Mouse (Mus musculus): ENCODE measurements around the gene Hgd. TPM values are rescaled to one million over a fixed set of nuclear protein-coding genes. Genes with fewer than 3 reads are reported as not detected.
"Not testable (repeated sequence)": the region's sequence is repeated elsewhere in the genome, so short reads cannot be mapped to it uniquely, and the experiment has no call there.

Gene Hgd
- total RNA-seq, 2 experiments from 2014 or later: 0.20 to 0.56 TPM

DNA sequence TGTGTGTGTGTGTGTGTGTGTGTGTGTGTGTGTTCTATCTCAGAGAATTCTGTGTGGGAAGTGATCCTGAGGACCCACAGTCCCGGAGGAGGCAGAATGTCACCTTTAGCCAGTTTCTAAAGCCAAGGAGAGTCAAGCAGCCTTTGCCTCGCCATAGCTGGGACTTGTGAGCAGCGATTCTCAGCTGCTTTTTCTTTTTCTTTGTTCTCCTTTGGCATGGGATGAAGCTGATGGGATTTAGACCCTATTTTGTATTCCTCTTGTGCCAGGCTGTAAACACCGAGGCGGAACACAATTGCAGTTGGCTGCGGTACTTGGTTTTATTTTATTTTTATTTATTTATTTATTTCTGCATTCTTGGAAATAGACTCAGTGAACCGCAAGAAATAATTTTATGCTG lies 49.1 kb downstream of the Hgd start:
- DNase-seq: no peak

DNA sequence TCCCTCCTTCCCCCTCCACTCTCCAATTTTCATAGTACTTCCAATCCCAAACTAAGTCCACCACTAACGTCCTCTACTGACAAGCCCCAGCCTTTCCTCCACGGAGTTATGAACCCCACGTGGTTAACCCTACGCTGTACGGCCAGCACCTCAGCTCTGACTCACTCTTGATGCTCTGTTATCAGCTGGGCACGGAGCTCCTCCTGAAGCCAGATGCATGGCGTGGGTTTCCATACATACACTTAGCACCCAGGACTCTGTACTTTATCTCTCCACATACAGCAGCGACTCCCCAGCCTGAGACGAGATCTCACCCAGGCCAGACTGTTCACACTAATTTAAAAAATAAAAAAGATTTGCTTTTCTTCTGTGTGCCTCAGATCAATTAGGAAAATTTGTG lies 54.6 kb downstream of the Hgd start:
- DNase-seq: no peak

DNA sequence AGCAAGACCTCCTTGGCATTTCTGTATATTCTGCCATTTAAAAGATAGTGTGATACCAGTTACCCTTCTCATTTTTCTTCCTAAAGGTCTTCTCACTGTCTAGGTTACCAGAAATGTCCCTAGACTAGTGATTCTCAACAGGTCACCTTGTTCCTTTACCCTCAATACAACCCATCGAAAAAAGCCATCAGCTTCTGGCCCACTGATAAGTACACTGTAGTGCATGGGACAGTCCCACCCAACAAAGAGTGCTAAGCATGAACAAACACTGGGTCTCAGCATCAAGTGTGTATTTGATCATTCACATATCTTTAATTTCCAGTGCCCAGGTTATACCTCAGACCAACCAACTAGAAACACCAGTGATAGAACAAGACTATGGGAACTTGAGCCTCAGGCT lies 55.1 kb downstream of the Hgd start:
- DNase-seq: no peak

DNA sequence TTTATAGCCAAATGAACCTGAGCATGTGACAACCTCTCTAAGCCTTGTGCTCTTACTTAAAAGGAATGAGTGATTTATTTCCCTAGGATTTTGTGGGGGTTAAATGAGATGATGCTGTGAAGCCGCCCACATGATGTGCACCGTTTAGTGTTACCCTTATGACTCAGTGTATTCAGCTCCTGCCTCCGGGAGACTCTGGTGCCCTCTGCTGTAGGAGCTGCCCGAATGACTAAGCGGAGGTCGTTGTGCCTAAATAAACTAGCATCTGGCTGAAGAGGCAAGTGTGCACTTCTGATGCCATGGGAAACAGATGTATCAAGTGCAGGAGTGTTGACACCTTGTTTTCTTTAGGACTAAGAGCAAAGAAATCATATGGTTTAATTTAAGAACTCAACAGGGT lies 56.2 kb downstream of the Hgd start:
- no peak for DNase-seq

DNA sequence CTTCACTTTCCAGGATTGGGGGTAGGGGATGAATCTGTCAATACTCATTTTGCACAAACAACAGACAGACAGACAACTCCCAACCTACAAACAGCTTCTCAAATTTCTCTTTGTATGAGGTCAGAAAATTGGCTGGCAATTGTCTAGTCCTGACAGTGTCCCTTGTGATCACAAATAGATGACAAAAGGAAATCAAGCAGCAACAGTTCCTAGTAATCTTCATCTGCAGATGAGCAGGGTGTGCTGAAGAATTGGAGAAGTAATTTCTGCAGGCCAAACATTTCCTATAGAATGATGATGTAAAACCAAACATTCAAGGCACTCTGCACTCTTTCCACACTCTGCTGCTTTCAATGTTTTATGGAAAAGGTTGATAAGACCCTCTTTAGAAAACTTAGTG lies 57.8 kb downstream of the Hgd start:
- no peak for DNase-seq

DNA sequence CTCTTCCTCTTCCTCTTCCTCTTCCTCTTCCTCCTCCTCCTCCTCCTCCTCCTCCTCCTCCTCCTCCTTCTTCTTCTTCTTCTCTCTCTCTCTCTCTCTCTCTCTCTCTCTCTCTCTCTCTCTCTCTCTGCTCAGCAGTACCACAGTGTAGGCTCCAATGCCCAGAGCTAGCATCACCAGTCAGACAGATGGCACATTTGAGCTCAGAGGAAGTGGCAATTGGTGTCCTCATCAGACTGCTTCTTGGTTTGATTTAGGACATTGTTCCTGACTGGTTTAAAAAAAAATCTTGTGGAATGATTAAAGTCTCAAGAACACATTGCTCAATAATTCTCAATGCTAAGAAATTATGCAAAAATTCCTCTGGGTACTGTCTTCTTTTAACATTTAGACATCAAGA lies 60.6 kb downstream of the Hgd start:
- DNase-seq: not testable (repeated sequence)

DNA sequence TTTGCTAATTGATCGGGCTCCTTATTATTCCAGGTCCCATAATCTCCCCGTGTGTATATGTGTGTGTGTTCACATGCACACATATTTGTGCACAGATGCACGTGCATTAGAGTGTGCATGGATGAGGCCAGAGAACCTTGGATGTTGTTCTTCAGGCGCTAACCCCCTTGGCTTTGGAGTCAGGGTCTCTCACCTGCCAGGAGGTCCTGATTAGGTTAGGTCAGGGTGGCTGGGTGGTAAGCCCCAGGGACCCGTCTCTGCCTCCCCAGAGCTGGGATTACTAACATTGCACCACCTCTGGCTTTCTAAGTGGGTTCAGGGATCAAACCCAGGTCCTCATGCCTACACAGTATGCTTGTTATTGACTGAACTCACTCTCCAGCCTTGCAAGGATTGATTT lies 64.5 kb downstream of the Hgd start:
- DNase-seq: no peak

DNA sequence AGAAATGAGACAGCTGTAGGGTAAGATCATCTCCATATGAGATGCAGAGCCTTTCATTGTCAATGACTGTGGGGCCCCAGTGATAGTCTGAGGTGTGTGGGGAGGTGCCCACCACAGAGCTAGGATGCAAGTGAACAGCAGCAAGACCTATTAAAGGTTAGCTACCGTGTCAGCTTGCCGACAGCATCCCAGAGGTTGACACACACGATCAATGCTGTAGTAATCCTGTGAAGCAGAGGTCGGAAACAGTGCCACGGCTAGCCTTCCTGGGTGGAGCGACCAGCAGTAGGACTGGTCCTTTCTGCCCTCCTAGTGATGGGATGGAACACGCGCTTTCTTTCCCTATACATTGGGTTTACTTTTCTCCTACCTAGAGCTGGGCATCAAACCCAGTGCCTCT lies 65.3 kb downstream of the Hgd start:
- DNase-seq: no peak

DNA sequence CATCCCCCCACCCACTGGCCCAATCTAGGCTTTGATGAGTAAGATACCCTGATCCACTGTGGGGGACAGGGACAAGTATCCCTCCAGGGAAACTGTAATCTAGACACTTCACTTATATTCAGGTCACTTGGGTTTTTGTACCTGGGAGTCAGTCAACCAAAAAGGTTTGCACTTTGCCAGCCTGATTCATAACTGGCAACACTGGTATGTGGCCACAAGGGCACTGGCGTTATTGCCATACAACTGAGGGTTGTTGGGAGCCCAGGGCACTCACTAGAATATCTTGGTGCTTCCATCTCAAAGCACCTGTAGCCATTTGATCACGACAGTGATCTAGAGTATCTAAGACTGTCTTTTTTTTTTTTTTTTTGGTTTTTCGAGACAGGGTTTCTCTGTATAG lies 65.8 kb downstream of the Hgd start:
- DNase-seq: no peak

DNA sequence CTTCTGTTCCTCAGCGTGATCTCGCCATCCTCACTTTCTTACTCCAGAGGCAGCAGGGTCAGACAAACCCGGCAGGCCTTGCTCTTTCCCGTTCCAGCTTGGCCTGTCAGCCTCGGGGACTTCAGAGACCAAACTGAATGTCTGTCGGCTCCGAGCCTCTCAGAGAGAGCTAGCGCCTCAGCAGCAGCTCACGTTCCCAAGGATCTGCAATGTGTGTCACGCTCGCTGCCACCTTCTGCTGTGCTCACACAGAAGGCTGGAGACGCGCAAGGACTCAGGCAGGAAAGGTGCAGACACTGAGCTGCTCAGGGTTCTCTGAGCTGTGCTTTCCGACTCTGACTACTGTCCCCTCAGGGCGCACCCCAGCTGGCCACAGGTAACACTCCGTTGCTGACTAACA lies 67.1 kb downstream of the Hgd start:
- no peak for DNase-seq

DNA sequence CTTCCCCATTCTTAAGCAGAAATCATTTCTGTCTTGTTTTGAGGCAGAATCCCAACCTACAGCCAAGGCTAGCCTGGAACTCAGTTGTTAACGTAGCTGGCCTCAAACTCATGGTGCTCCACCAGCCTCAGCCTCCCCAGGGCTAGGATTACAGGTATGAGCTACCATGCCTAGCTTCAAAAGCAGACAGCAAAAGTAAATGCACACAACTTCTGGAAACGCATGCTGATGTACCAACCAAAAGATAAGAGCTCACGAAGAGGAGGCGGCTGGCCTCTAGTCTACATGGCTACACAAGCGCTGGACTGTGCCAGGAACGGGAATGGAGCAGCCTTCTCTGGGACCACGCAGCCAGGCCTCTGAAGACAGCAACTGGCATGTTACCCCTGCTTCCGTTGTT lies 68.0 kb downstream of the Hgd start:
- DNase-seq: no peak

DNA sequence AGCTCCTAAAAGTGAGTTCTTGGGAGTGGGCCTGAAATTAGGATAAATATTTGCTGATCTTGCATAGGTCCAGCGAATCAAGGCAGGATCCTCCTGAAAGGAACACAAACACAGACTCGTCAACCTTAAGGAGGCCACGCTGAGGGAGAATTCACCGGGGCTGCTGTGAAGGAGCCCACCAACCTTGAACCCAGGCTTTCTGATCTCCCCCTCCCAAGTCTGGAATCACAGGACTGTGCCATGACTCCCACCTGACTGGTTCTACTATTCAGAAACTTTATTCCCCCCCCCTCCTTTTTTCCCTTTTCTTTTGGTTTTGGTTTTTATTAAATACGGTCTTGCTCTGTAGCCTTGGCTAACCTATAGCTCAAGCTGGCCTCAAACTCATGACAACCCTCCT lies 69.1 kb downstream of the Hgd start:
- DNase-seq: no peak

DNA sequence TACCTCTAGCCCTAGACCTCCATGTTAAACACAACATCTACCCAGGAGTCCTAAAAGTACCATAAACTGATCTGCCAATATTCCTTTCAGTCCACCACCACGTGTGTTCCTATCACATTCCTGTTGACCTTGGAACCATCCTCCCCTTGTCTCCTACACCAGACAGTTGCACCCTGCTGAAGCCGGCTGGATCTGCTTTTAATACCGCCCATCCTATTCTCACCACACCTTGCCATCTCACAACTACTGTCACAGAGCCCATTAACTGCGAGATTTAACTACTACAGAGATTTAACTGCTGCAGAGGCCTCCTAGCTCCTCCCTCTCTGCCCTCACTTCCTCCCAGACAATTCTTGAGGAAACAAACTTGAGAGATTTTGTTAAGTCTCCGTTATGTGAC lies 71.5 kb downstream of the Hgd start:
- no peak for DNase-seq

DNA sequence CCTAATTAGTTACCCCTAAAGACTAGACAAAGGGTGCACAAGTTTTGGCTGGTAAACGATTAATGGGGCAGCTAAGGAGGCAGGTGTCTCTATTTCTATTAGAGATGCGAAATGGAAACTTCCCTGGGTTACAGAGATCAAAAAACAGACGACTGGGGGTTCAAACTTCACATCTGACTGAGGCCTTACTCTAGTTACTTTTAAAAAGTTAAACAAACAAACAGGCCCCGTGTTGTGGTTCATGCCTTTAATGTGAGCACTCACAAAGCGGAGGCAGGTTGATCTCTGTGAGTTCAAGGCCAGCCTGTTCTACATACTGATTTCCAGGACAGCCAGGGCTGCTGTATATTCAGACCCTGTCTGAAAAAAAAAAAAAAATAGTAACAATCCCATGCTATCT lies 72.7 kb downstream of the Hgd start:
- DNase-seq: no peak

DNA sequence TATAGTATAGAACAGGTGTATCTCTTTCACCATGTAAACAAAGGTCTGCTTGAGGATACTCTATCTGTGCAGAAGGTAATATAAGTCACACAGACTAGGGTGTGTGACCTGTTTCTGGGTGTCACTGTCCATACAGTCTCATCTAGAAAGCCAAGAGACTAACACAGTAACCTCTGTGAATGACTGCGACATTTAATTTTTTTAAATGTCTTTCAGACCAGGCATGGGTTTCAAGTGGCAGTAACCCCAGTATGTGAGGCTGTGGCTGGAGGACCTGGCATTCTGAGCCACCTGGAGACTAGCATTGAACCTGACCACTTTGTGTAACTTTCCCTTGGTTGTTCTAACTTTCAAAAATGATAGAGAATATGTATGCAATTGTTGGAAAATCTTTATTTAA lies 73.1 kb downstream of the Hgd start:
- DNase-seq: no peak

DNA sequence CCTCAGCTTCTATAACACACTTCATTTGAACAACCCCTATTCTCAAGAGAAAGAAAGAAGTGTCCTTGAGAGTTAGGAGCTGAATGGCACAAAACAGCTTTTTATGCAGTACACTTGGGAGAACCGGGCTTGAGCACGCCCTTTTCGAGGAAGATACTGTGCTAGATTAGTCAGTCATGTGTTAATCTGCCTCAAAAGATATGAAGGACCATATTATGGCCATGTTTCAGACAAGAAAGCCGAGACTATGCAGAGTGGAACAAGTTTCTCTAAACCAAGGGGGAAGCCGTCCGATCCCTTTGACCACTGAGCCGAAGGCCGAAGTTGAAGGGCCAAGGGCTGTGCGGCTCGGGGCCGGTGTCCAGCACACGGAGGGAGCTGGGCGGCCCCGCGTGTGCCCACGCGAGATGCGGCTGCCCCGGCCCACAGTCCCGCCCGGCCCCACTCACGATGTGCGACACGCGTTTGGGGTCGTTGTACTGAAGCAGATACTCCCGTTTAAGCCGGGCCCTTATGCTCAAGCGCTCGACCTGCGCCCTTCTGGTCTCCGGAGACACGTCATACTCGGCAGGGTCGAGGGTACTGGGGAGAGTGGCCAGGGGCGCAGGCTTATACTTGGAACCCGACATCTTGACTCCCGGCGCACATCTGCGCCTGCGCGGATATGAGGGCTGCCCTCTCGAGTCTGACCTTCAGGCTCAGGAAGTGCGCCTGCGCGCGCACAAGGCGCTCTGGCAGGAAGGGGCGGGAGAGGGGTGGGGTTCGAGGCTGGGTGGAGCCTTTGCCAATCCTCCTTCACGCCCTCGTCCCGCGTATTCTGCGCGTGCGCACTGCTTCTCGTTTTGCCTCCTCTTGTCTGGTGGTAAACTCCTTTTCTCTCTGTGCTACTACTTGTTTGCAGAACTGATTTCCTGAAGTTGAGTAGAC lies 74.0 kb downstream of the Hgd start, which contains the start of gene Ndufb4:
Gene Ndufb4, minus strand, starts transcription at position 723 of the 927 bp plus-strand sequence.
- DNase-seq: peak; percentile 94

DNA sequence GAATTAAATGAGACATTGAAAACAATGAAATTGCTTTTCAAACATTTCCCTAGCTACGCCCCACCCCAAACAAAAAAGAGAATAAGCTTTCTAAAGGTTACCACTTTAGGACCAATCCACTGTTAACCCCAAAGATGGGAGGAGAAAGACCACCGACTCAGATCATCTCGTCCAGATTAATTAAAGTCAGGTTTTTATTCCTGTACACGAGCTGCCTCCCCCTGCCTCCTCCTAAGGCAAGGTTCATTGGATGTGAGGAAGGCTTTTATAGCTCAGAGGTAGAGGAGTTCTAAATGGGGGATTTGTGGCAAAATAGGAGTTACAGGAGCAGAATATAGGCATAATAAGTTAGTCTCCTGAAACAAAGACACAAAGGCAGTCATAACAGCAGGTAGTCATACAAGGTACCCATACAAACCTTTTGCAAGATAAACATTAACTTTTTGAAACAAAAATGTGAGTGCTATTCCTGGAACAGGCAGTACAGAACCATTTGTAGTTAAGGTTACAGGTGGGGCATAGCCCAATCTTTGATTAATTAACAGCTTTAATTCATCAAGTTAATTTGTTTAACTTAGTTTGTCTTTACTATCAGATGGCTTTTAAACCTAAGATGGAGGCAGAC lies 75.0 kb downstream of the Hgd start:
- DNase-seq: no peak

DNA sequence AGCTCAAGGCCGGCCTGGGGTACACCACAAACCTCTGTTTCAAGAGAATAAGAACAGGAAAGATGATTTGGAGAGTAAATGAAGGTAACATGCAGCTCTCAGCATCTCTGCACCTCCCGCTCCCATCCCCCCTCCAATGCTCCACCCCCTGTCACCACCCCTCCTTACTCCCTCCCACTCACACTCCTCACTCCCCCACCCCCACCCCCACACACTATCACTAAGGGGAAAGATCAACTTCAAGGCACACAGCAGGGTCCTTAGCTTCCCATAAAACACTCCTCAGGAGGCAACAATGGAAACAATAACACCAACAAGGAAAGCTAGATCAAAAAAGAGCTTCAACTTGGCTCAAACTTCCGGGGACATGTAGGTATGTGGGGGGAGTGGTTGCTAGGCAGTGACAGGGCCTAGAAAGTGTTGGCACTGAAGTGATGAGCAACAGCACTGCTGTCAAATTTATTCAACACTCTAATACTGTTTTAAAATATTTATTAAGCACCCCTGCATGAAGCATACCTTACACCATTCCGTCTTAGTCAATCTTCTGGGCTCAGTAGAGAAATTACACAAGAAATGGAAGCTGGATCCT lies 75.9 kb downstream of the Hgd start:
- no peak for DNase-seq

DNA sequence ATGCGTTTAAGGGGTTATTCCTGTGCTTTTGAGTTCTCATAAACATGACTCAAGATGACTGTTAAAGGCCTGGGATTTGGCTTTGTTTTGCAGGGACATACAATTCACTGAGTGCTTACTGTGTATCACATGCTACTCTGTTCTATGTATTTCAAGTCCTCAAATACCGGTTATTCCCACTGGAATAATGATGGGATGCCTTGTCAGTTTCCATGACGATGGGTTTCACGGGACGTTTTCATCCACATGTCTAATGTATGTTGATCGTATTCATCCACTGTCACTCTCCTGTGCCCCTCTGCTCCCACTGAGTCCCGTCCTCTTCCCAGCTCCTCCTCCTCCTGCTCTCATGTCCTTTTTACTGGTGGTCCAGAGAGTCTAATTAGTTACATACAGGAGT lies 76.8 kb downstream of the Hgd start:
- no peak for DNase-seq

DNA sequence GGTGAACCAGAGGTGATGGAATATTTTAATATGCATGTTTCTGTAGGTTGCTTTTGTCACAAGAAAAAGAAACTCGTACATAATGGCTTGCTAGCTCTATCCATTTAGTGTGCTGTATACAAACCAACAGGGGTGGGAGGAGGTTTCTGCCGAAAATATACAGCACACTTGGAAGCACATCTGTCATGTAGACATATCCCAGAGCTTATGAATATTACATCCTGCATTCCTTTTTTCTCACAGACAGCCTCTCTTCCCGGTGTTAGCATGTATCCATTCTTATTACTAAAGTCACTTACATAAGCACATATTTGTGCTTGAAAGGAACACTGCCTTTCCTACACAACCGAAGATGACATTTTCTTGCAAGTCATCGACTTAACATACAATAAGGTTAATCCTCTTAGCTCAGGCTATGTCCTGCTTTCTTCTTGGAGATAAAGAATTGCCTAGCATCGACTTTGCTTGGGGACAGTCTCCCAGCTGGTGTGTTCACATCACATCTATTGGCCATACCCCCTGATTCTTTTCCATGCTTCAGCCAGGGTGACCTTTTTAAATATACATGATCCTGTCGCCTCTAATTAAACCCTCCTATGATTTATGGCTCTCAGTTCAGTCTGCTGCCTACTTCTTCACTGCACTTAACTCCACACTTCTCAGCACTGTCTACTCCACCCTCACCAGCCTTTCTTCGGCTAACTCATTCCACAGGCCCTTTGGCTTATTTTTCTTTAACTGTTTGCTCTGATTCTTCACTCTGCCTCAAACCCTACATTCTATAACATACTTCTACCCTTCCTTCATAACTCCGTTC lies 83.9 kb downstream of the Hgd start:
- no peak for DNase-seq

DNA sequence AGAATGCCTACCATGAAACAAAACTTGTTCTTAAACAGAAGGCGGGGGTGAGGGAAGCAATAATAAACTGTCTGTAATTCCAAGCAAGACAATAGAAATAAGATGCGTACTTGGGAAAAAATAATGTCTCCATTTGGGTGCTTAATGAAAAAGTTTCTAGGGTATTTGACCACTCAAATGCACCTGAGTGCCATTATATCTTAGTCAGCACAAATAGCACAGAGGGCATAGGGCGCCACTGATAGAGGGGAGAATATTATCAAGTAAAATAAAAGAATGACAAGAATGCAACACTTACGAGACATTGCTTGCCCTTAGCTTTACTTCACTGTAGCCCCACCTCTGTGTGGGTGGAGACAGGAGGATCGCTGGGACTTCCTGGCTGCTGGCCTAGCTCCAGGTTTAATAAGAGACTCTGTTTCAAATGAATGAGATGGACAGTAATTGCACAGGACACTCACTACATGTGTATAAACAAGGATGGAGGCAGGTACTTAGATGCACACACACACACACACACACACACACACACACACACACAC lies 85.5 kb downstream of the Hgd start:
- DNase-seq: no peak

DNA sequence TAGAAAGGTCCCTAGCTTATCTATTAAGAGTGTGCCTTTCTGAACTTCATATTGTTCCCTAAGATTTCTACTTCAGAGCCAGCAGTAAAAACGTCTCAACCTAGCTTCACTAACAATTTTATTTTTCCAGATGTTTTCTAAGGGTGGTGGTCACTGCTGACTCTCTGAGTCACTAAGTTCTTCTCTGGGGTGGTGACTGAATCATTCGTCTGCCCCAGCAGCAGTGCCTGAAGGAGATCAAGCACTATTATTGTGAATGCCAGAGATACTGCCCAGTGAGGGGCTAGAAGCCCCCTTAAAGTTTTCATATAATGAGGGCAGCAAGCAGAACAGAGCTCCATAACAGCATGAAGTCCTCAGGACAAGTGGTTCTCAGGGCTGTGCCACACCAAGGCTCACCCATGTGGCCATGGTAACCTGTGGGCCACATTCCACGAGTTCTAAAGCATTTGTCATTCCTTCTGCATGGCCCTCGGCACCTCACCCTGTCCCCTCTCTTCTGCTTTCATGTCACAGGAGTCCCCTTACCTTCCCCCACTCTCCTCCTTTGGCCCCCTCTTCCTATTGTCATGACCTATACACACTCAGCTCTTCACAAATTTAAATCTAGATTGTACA lies 90.8 kb downstream of the Hgd start:
- DNase-seq: no peak

Data from gastrocnemius, postnatal 10 days (tissue).